ENCODE assay signal across 8 mouse cellular contexts in the genomic region with DNA sequence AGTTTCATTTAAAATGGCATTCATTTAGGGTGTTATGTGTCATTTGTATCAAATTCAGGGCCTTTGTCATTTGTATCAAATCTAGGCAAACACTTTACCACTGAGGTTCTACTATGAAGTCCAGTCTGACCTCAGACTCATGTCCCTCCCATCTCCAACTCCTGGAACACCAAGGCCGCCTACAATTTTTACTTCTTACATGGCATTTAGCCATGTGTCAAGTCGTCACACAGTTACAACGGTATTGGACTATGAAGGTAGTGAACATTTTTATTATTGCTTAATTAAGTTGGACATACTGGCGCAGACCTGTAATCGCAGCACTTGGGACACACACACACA. TPM values are rescaled to one million over a fixed set of nuclear protein-coding genes. Genes with fewer than 3 reads are reported as not detected.
DNase-seq lines count a peak whose midpoint lies in the region; ATAC-seq lines count a peak whose summit lies in the region.

No protein-coding gene starts in this region.

- no peaks in the 10 kb centered on the region for H3K27me3 ChIP-seq in lung, embryonic 15.5 days
- no peaks in the 10 kb centered on the region for H3K27me3 ChIP-seq in limb, embryonic 10.5 days (ENCODE audit: low read depth, poor library complexity, severe bottlenecking)
- H3K27me3 ChIP-seq in neural tube, embryonic 15.5 days (replicated peaks) = no peaks in the 10 kb centered on the region

- no peak for ATAC-seq in lung, embryonic 15.5 days (ENCODE audit: borderline replicate concordance, extremely low read depth, low FRiP score, low TSS enrichment)
- 0 out of 2 replicates have a peak, but pooled peaks have one; percentile 1 for ATAC-seq in erythroid progenitor cell, adult 5-6 weeks (replicated peaks; ENCODE audit: low FRiP score, poor library complexity, severe bottlenecking)
- no peak for ATAC-seq in neural tube, embryonic 15.5 days (ENCODE audit: low FRiP score)
- no peak for ATAC-seq in frontal cortex, adult (ENCODE audit: low TSS enrichment)

- H3K27ac ChIP-seq in lung, embryonic 15.5 days = peak overlapping the region; percentile 99
- peak overlapping the region; percentile 91 for H3K27ac ChIP-seq in limb, embryonic 10.5 days
- H3K27ac ChIP-seq in neural tube, embryonic 15.5 days (replicated peaks) = peak overlapping the region; percentile 96

- peaks cover 8% of the 10 kb centered on the region; the same call in 1 of the 2 replicates for H3K4me1 ChIP-seq in lung, embryonic 15.5 days
- H3K4me1 ChIP-seq in limb, embryonic 10.5 days = peaks cover 6% of the 10 kb centered on the region
- H3K4me1 ChIP-seq in neural tube, embryonic 15.5 days = peaks cover 7% of the 10 kb centered on the region

- peak overlapping the region; percentile 65 for H3K4me2 ChIP-seq in lung, embryonic 15.5 days
- H3K4me2 ChIP-seq in neural tube, embryonic 15.5 days = peak overlapping the region; percentile 60

- 32% methylated on average over 5 of the region's 5 CpGs for WGBS in lung, embryonic 15.5 days
- 49% methylated on average over 5 of the region's 5 CpGs for WGBS in limb, embryonic 10.5 days
- 35% methylated on average over 5 of the region's 5 CpGs for WGBS in neural tube, embryonic 15.5 days

- H3K36me3 ChIP-seq in lung, embryonic 15.5 days = no peaks in the 10 kb centered on the region
- no peaks in the 10 kb centered on the region for H3K36me3 ChIP-seq in limb, embryonic 10.5 days
- no peaks in the 10 kb centered on the region for H3K36me3 ChIP-seq in neural tube, embryonic 15.5 days

- peak overlapping the region; percentile 62; the same call in 1 of the 2 replicates for H3K9ac ChIP-seq in lung, embryonic 15.5 days
- H3K9ac ChIP-seq in neural tube, embryonic 15.5 days (replicated peaks) = peak overlapping the region; percentile 64; the same call in 1 of the 2 replicates

- DNase-seq in lung, postnatal 14 days = no peak
- DNase-seq in limb, embryonic 10.5 days (ENCODE audit: low spot score) = no peak
- no peak for DNase-seq in gastrocnemius, postnatal 25 days
- no peak for DNase-seq in layer of hippocampus, postnatal 10 days (ENCODE audit: low spot score in 2 of 2)

- H3K9me3 ChIP-seq in lung, embryonic 15.5 days = no peaks in the 10 kb centered on the region
- H3K9me3 ChIP-seq in limb, embryonic 10.5 days (replicated peaks) = no peaks in the 10 kb centered on the region
- no peaks in the 10 kb centered on the region for H3K9me3 ChIP-seq in neural tube, embryonic 15.5 days (replicated peaks)

- peak overlapping the region; percentile 59 for H3K4me3 ChIP-seq in lung, embryonic 15.5 days
- peak overlapping the region; percentile 64 for H3K4me3 ChIP-seq in limb, embryonic 10.5 days
- peak overlapping the region; percentile 81 for H3K4me3 ChIP-seq in neural tube, embryonic 15.5 days (replicated peaks)

RNA-seq across cellular contexts. Expression of a gene that starts 6.9 kb away (rescaled TPM):
- polyA plus RNA-seq in lung, embryonic 15.5 days (2015; fragmentation: Nextera tagmentation; extraction: Ambion mirVana) = 41.2 and 45.9 TPM in 2 replicates
- 73.9 and 101 TPM in 2 replicates for total RNA-seq in erythroid progenitor cell, adult 5-6 weeks (2015; ENCODE audit: low replicate concordance)
- total RNA-seq in erythroid progenitor cell, adult 5-6 weeks (2017; ENCODE audit: low replicate concordance) = 37.4 and 52.9 TPM in 2 replicates
- polyA plus RNA-seq in limb, embryonic 10.5 days (2016; fragmentation: Nextera tagmentation; extraction: Ambion mirVana) = 10.1 and 11.7 TPM in 2 replicates
- 12.8 and 25.3 TPM in 2 replicates for polyA plus RNA-seq in neural tube, embryonic 15.5 days (2015; fragmentation: Nextera tagmentation; extraction: Ambion mirVana)
- 10 to 100 TPM; 36.9 to 42.3 TPM for total RNA-seq in gastrocnemius, postnatal 25 days (2021)
- 10 to 100 TPM; 13.3 to 15.7 TPM for total RNA-seq in layer of hippocampus, postnatal 10 days (2021)

RNA-seq across cellular contexts. Expression of a gene that starts 7.9 kb away (rescaled TPM):
- polyA plus RNA-seq in lung, embryonic 15.5 days (2015; fragmentation: Nextera tagmentation; extraction: Ambion mirVana) = 16.2 and 18.3 TPM in 2 replicates
- total RNA-seq in erythroid progenitor cell, adult 5-6 weeks (2015; ENCODE audit: low replicate concordance) = 1.4 and 5.9 TPM in 2 replicates
- total RNA-seq in erythroid progenitor cell, adult 5-6 weeks (2017; ENCODE audit: low replicate concordance) = 0.64 and 8.4 TPM in 2 replicates
- polyA plus RNA-seq in limb, embryonic 10.5 days (2016; fragmentation: Nextera tagmentation; extraction: Ambion mirVana) = 19.6 and 23.0 TPM in 2 replicates
- polyA plus RNA-seq in neural tube, embryonic 15.5 days (2015; fragmentation: Nextera tagmentation; extraction: Ambion mirVana) = 28.3 and 33.1 TPM in 2 replicates
- total RNA-seq in gastrocnemius, postnatal 25 days (2021) = 1 to 10 TPM; 6.7 to 7.4 TPM
- total RNA-seq in layer of hippocampus, postnatal 10 days (2021) = 10 to 100 TPM; 42.3 to 50.3 TPM

RNA-seq across cellular contexts. Expression of a gene that starts 37.9 kb away (rescaled TPM):
- 105 and 109 TPM in 2 replicates for polyA plus RNA-seq in lung, embryonic 15.5 days (2015; fragmentation: Nextera tagmentation; extraction: Ambion mirVana)
- total RNA-seq in erythroid progenitor cell, adult 5-6 weeks (2015; ENCODE audit: low replicate concordance) = 15.1 and 20.1 TPM in 2 replicates
- total RNA-seq in erythroid progenitor cell, adult 5-6 weeks (2017; ENCODE audit: low replicate concordance) = 10.6 and 12.7 TPM in 2 replicates
- polyA plus RNA-seq in limb, embryonic 10.5 days (2016; fragmentation: Nextera tagmentation; extraction: Ambion mirVana) = 13.1 and 20.5 TPM in 2 replicates
- 9.7 and 19.9 TPM in 2 replicates for polyA plus RNA-seq in neural tube, embryonic 15.5 days (2015; fragmentation: Nextera tagmentation; extraction: Ambion mirVana)
- total RNA-seq in gastrocnemius, postnatal 25 days (2021) = 10 to 100 TPM; 21.3 to 23.7 TPM
- 10 to 100 TPM; 19.1 to 24.0 TPM for total RNA-seq in layer of hippocampus, postnatal 10 days (2021)

Comparison
In these comparisons a context has a peak if more than half of its experiments do, and no peak if none do; other contexts are left out.
1. RNA of a gene that starts 7.9 kb away (total RNA-seq): 42.3 to 50.3 TPM in layer of hippocampus, postnatal 10 days; 0.64 to 8.4 TPM in erythroid progenitor cell, adult 5-6 weeks and 6.7 to 7.4 TPM in gastrocnemius, postnatal 25 days; every median in the first group is over 4 times any median in the second.
2. Peak in every context shown above with its lines, with median percentiles within 50 percentile points of each other: H3K27ac ChIP-seq and H3K4me3 ChIP-seq.